Mouse (Mus musculus): ENCODE results near the gene Paqr6. TPM values are rescaled to one million over a fixed set of nuclear protein-coding genes. Genes with fewer than 3 reads are reported as not detected.

Gene Paqr6
- total RNA-seq (2012; rRNA removed) = 1.6 and 2.2 TPM in 2 replicates

GRCm38 (mm10) chr3:88364337-88364736, at the start of gene Paqr6:
Gene Paqr6 (plus strand): TSS chr3:88364584.
- Histone ChIP-seq H3K9me3 (ENCODE audit: control insufficient read depth, insufficient read depth, low read depth, low read length) (no peaks in the 10 kb centered on the region), H3K36me3 (ENCODE audit: control insufficient read depth, insufficient read depth, low read length, poor library complexity, severe bottlenecking) (peaks cover 31% of the 10 kb centered on the region), H3K4me3 (ENCODE audit: insufficient read depth in 1 of 2, low read depth in 1 of 2, low read length in 2 of 2, poor library complexity in 1 of 2, severe bottlenecking in 1 of 2) (peak within 1 kb of the TSS; percentile 23 to 37; a peak in 2 of 4 replicates), H3K4me1 (ENCODE audit: control insufficient read depth in 2 of 2, insufficient read depth in 2 of 2, low read length in 2 of 2, poor library complexity in 1 of 2) (peaks cover 0 to 17% of the 10 kb centered on the region in 2 experiments; a peak in 2 of 4 replicates), H3K27ac (ENCODE audit: insufficient read depth, low read depth, low read length, poor library complexity, severe bottlenecking) (no peak within 1 kb of the TSS), H3K9ac (ENCODE audit: insufficient read depth, low read depth, low read length, poor library complexity, severe bottlenecking) (no peak within 1 kb of the TSS)
- in situ Hi-C loops (cut with MboI; ENCODE audit: low sequenced_read_pairs in 2 of 2, unreplicated experiment in 2 of 2) = no loop called here
- TF ChIP-seq ZC3H11A (IDR thresholded peaks at IDR 0.05; ENCODE audit: borderline replicate concordance, low read depth, low read length) (no peak), MAFK (IDR thresholded peaks at IDR 0.05; ENCODE audit: insufficient read depth, low read depth, low read length) (no peak), HCFC1 (IDR thresholded peaks at IDR 0.05; ENCODE audit: borderline replicate concordance, insufficient read depth, low read length) (no peak), CHD2 (IDR thresholded peaks at IDR 0.05; ENCODE audit: low read depth, low read length) (no peak), ZNF384 (IDR thresholded peaks at IDR 0.05; ENCODE audit: low read depth, low read length) (no peak)
- DNase-seq (ENCODE audit: low read depth, low spot score) = peak; percentile 88

- no peak within 1 kb of the TSS for H3K27ac ChIP-seq (ENCODE audit: insufficient read depth, low read depth, low read length, poor library complexity, severe bottlenecking)
- DNase-seq (ENCODE audit: low read depth, low spot score) = no peak
- in situ Hi-C loops (cut with MboI; ENCODE audit: low sequenced_read_pairs in 2 of 2, unreplicated experiment in 2 of 2) = loop anchor here (25.0 kb wide), 2 partner anchors 387 to 1712 kb away; partner anchors contain the start of gene Rit1 (in 1 of the 2)
- peaks cover 0 to 8% of the 10 kb centered on the region in 2 experiments; a peak in 1 of 4 replicates for H3K4me1 ChIP-seq (ENCODE audit: control insufficient read depth in 2 of 2, insufficient read depth in 2 of 2, low read length in 2 of 2, poor library complexity in 1 of 2)
- peak within 1 kb of the TSS; percentile 75 to 79 for H3K4me3 ChIP-seq (ENCODE audit: insufficient read depth in 1 of 2, low read depth in 1 of 2, low read length in 2 of 2, poor library complexity in 1 of 2, severe bottlenecking in 1 of 2)
- peaks cover 41% of the 10 kb centered on the region for H3K36me3 ChIP-seq (ENCODE audit: control insufficient read depth, insufficient read depth, low read length, poor library complexity, severe bottlenecking)
- TF ChIP-seq HCFC1 (IDR thresholded peaks at IDR 0.05; ENCODE audit: borderline replicate concordance, insufficient read depth, low read length) (no peak), ZC3H11A (IDR thresholded peaks at IDR 0.05; ENCODE audit: borderline replicate concordance, low read depth, low read length) (no peak), MAFK (IDR thresholded peaks at IDR 0.05; ENCODE audit: insufficient read depth, low read depth, low read length) (no peak)
- peak within 1 kb of the TSS; percentile 80 for H3K9ac ChIP-seq (ENCODE audit: insufficient read depth, low read depth, low read length, poor library complexity, severe bottlenecking)
- no peaks in the 10 kb centered on the region for H3K9me3 ChIP-seq (ENCODE audit: control insufficient read depth, insufficient read depth, low read depth, low read length)
Observed at GRCm38 (mm10) chr3:88324951-88325405, 39.4 kb upstream of the Paqr6 start, which contains the start of gene Glmp. Gene Glmp (plus strand): TSS chr3:88325023.

GRCm38 (mm10) chr3:88328956-88329355, 35.4 kb upstream of the Paqr6 start:
- DNase-seq (ENCODE audit: low read depth, low spot score) = no peak
- no peak for TF ChIP-seq CHD2 (IDR thresholded peaks at IDR 0.05; ENCODE audit: low read depth, low read length)
- no peak for TF ChIP-seq ZNF384 (IDR thresholded peaks at IDR 0.05; ENCODE audit: low read depth, low read length)
- no peak for TF ChIP-seq ZC3H11A (IDR thresholded peaks at IDR 0.05; ENCODE audit: borderline replicate concordance, low read depth, low read length)
- no peak for TF ChIP-seq HCFC1 (IDR thresholded peaks at IDR 0.05; ENCODE audit: borderline replicate concordance, insufficient read depth, low read length)
- TF ChIP-seq MAFK (IDR thresholded peaks at IDR 0.05; ENCODE audit: insufficient read depth, low read depth, low read length) = no peak
- Histone ChIP-seq H3K4me1 (ENCODE audit: control insufficient read depth in 2 of 2, insufficient read depth in 2 of 2, low read length in 2 of 2, poor library complexity in 1 of 2) (peaks cover 0 to 19% of the 10 kb centered on the region in 2 experiments; a peak in 1 of 4 replicates), H3K27ac (ENCODE audit: insufficient read depth, low read depth, low read length, poor library complexity, severe bottlenecking) (no peak overlapping the region), H3K36me3 (ENCODE audit: control insufficient read depth, insufficient read depth, low read length, poor library complexity, severe bottlenecking) (peaks cover 22% of the 10 kb centered on the region), H3K9me3 (ENCODE audit: control insufficient read depth, insufficient read depth, low read depth, low read length) (no peaks in the 10 kb centered on the region), H3K4me3 (ENCODE audit: insufficient read depth in 1 of 2, low read depth in 1 of 2, low read length in 2 of 2, poor library complexity in 1 of 2, severe bottlenecking in 1 of 2) (no peak overlapping the region), H3K9ac (ENCODE audit: insufficient read depth, low read depth, low read length, poor library complexity, severe bottlenecking) (peak overlapping the region; percentile 4; the same call in 1 of the 2 replicates)
- in situ Hi-C loops (cut with MboI; ENCODE audit: low sequenced_read_pairs in 2 of 2, unreplicated experiment in 2 of 2) = no loop called here

- Histone ChIP-seq H3K27ac (ENCODE audit: insufficient read depth, low read depth, low read length, poor library complexity, severe bottlenecking) (no peak overlapping the region), H3K36me3 (ENCODE audit: control insufficient read depth, insufficient read depth, low read length, poor library complexity, severe bottlenecking) (peaks cover 22% of the 10 kb centered on the region), H3K9ac (ENCODE audit: insufficient read depth, low read depth, low read length, poor library complexity, severe bottlenecking) (no peak overlapping the region), H3K4me1 (ENCODE audit: control insufficient read depth in 2 of 2, insufficient read depth in 2 of 2, low read length in 2 of 2, poor library complexity in 1 of 2) (peaks cover 0 to 19% of the 10 kb centered on the region in 2 experiments; a peak in 1 of 4 replicates), H3K9me3 (ENCODE audit: control insufficient read depth, insufficient read depth, low read depth, low read length) (no peaks in the 10 kb centered on the region), H3K4me3 (ENCODE audit: insufficient read depth in 1 of 2, low read depth in 1 of 2, low read length in 2 of 2, poor library complexity in 1 of 2, severe bottlenecking in 1 of 2) (no peak overlapping the region)
- peak; percentile 75 for DNase-seq (ENCODE audit: low read depth, low spot score)
- in situ Hi-C loops (cut with MboI; ENCODE audit: low sequenced_read_pairs in 2 of 2, unreplicated experiment in 2 of 2) = no loop called here
- no peak for TF ChIP-seq MAFK (IDR thresholded peaks at IDR 0.05; ENCODE audit: insufficient read depth, low read depth, low read length)
- no peak for TF ChIP-seq ZC3H11A (IDR thresholded peaks at IDR 0.05; ENCODE audit: borderline replicate concordance, low read depth, low read length)
- TF ChIP-seq HCFC1 (IDR thresholded peaks at IDR 0.05; ENCODE audit: borderline replicate concordance, insufficient read depth, low read length) = no peak
- TF ChIP-seq ZNF384 (IDR thresholded peaks at IDR 0.05; ENCODE audit: low read depth, low read length) = no peak
- no peak for TF ChIP-seq CHD2 (IDR thresholded peaks at IDR 0.05; ENCODE audit: low read depth, low read length)
Observed at GRCm38 (mm10) chr3:88331282-88331681, 33.1 kb upstream of the Paqr6 start.

Data from ES-E14 (cell line).